Mouse (Mus musculus): ENCODE data around the gene Plppr5. TPM values are rescaled to one million over a fixed set of nuclear protein-coding genes. Genes with fewer than 3 reads are reported as not detected.
A peak's percentile ranks its signal among the peaks of the same experiment; 100 is the strongest.

Plppr5 gene
- 1.4 TPM in 2 replicates for polyA plus RNA-seq (2012; rRNA removed)

GRCm38 (mm10) chr3:117574529-117575252, at the start of gene Plppr5:
Gene Plppr5, plus strand, starts transcription at chr3:117574836.
- no peak for DNase-seq (ENCODE audit: low spot score)

GRCm38 (mm10) chr3:117549899-117550298, 24.7 kb upstream of the Plppr5 start:
- no peak for DNase-seq (ENCODE audit: low spot score)

- no peak for DNase-seq (ENCODE audit: low spot score)
Measured at GRCm38 (mm10) chr3:117550526-117550925, 24.1 kb upstream of the Plppr5 start.

- DNase-seq (ENCODE audit: low spot score) = no peak
Measured at GRCm38 (mm10) chr3:117556972-117557371, 17.7 kb upstream of the Plppr5 start.

- peak; percentile 19 for DNase-seq (ENCODE audit: low spot score)
Measured at GRCm38 (mm10) chr3:117575253-117575927, 754 bp downstream of the Plppr5 start.

- no peak for DNase-seq (ENCODE audit: low spot score)
Measured at GRCm38 (mm10) chr3:117575928-117576254, 1.3 kb downstream of the Plppr5 start.

GRCm38 (mm10) chr3:117577349-117577748, 2.7 kb downstream of the Plppr5 start:
- no peak for DNase-seq (ENCODE audit: low spot score)

GRCm38 (mm10) chr3:117582628-117583027, 8.0 kb downstream of the Plppr5 start:
- DNase-seq (ENCODE audit: low spot score) = no peak

GRCm38 (mm10) chr3:117602404-117602803, 27.8 kb downstream of the Plppr5 start:
- no peak for DNase-seq (ENCODE audit: low spot score)

GRCm38 (mm10) chr3:117603458-117603857, 28.8 kb downstream of the Plppr5 start:
- DNase-seq (ENCODE audit: low spot score) = no peak

GRCm38 (mm10) chr3:117606383-117606782, 31.7 kb downstream of the Plppr5 start:
- DNase-seq (ENCODE audit: low spot score) = no peak

- no peak for DNase-seq (ENCODE audit: low spot score)
Measured at GRCm38 (mm10) chr3:117611453-117611852, 36.8 kb downstream of the Plppr5 start.

- DNase-seq (ENCODE audit: low spot score) = no peak
Measured at GRCm38 (mm10) chr3:117614856-117615255, 40.2 kb downstream of the Plppr5 start.

GRCm38 (mm10) chr3:117625257-117626001, 50.8 kb downstream of the Plppr5 start:
- DNase-seq (ENCODE audit: low spot score) = no peak

GRCm38 (mm10) chr3:117628799-117629198, 54.2 kb downstream of the Plppr5 start:
- no peak for DNase-seq (ENCODE audit: low spot score)

GRCm38 (mm10) chr3:117630332-117630731, 55.7 kb downstream of the Plppr5 start:
- no peak for DNase-seq (ENCODE audit: low spot score)

GRCm38 (mm10) chr3:117648612-117649011, 74.0 kb downstream of the Plppr5 start:
- DNase-seq (ENCODE audit: low spot score) = no peak

GRCm38 (mm10) chr3:117664316-117664715, 89.7 kb downstream of the Plppr5 start:
- DNase-seq (ENCODE audit: low spot score) = no peak

- no peak for DNase-seq (ENCODE audit: low spot score)
Measured at GRCm38 (mm10) chr3:117679189-117679588, 104.6 kb downstream of the Plppr5 start.

GRCm38 (mm10) chr3:117684640-117685039, 110.0 kb downstream of the Plppr5 start:
- no peak for DNase-seq (ENCODE audit: low spot score)

- DNase-seq (ENCODE audit: low spot score) = no peak
Measured at GRCm38 (mm10) chr3:117686036-117686435, 111.4 kb downstream of the Plppr5 start.

- DNase-seq (ENCODE audit: low spot score) = no peak
Measured at GRCm38 (mm10) chr3:117686648-117687047, 112.0 kb downstream of the Plppr5 start.

GRCm38 (mm10) chr3:117694736-117695135, 120.1 kb downstream of the Plppr5 start:
- no peak for DNase-seq (ENCODE audit: low spot score)

Data from urinary bladder, adult 2 months (tissue).